24 mouse cellular contexts compared by ENCODE assay signal in the genomic region with DNA sequence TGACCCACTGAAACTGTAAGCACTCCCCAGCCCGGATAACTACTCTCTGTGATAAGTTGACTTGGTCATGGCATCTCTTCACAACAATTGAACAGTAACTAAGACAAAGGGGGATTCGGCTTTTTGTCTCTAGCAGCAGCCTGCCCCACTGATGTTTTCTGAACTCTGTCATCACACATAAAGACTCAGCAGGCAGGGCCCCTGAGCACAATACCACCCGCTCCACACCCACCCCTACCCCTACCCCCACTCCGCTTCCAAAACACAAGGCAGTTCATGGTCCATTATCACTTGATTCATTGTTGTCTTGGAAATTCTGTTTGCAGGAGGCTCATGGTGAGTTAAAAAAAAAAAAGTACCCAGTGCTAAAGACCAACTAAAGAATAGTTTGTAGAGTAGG.
DNase-seq lines count a peak whose midpoint lies in the region; ATAC-seq lines count a peak whose summit lies in the region.
"Had no signal": no experiment of that assay in that cellular context is flagged by ENCODE, and none has a peak within 500 bp of the region (broad histone marks: within the 10 kb centered on the region; RNA-seq: fewer than 3 reads in every experiment).

No protein-coding gene starts in this region.

- 31% methylated on average over 4 of the region's 4 CpGs for WGBS in hindbrain, embryonic 11.5 days
- 25% methylated on average over 4 of the region's 4 CpGs for WGBS in hindbrain, embryonic 14.5 days
- WGBS in midbrain, embryonic 15.5 days, result 43% methylated on average over 4 of the region's 4 CpGs

- no peaks in the 10 kb centered on the region for H3K27me3 ChIP-seq in hindbrain, embryonic 11.5 days (ENCODE audit: control insufficient read depth, insufficient read depth, low read length)
- H3K27me3 ChIP-seq in hindbrain, embryonic 14.5 days (ENCODE audit: control insufficient read depth, insufficient read depth, low read length), result no peaks in the 10 kb centered on the region
- no peaks in the 10 kb centered on the region for H3K27me3 ChIP-seq in midbrain, embryonic 15.5 days (replicated peaks)
- H3K27me3 ChIP-seq: forebrain, embryonic 13.5 days; intestine, embryonic 15.5 days had no signal

- DNase-seq in hindbrain, embryonic 11.5 days (ENCODE audit: low spot score), result peak; percentile 10
- DNase-seq in hindbrain, embryonic 14.5 days (ENCODE audit: low spot score), result no peak
- DNase-seq in ES-CJ7 (ENCODE audit: low read depth, low spot score), result peak; percentile 89
- DNase-seq in R1 (ENCODE audit: low read depth, low spot score), result peak; percentile 95
- DNase-seq: adrenal gland, adult 2 months; adrenal gland, postnatal 14 days; cerebellum, adult 11 months; cerebellum, adult 2 months; cerebellum, adult 9-11 months; cerebellum, postnatal 25 days; embryo, embryonic 11 days; gastrocnemius, postnatal 10 days; gastrocnemius, postnatal 36 days; heart, adult 11 months; kidney, adult 11 months had no signal

- H3K9me3 ChIP-seq in hindbrain, embryonic 11.5 days (ENCODE audit: control insufficient read depth, low read length), result no peaks in the 10 kb centered on the region
- no peaks in the 10 kb centered on the region for H3K9me3 ChIP-seq in hindbrain, embryonic 14.5 days (ENCODE audit: control insufficient read depth, low read length)
- H3K9me3 ChIP-seq in midbrain, embryonic 15.5 days, result no peaks in the 10 kb centered on the region
- H3K9me3 ChIP-seq: forebrain, embryonic 13.5 days; intestine, embryonic 15.5 days had no signal

- no peak overlapping the region for H3K9ac ChIP-seq in hindbrain, embryonic 11.5 days (ENCODE audit: low read depth, low read length)
- H3K9ac ChIP-seq in hindbrain, embryonic 14.5 days, result no peak overlapping the region
- no peak overlapping the region for H3K9ac ChIP-seq in midbrain, embryonic 15.5 days
- H3K9ac ChIP-seq: forebrain, embryonic 13.5 days; intestine, embryonic 15.5 days had no signal

- no peak overlapping the region for H3K4me2 ChIP-seq in hindbrain, embryonic 11.5 days (replicated peaks; ENCODE audit: low read depth, low read length)
- H3K4me2 ChIP-seq in hindbrain, embryonic 14.5 days (replicated peaks), result no peak overlapping the region
- H3K4me2 ChIP-seq in midbrain, embryonic 15.5 days, result no peak overlapping the region
- H3K4me2 ChIP-seq: forebrain, embryonic 13.5 days; heart, embryonic 11.5 days; intestine, embryonic 15.5 days had no signal

- ATAC-seq in hindbrain, embryonic 11.5 days (ENCODE audit: low FRiP score), result no peak
- ATAC-seq in hindbrain, embryonic 14.5 days (ENCODE audit: low FRiP score), result no peak
- ATAC-seq in granulocyte monocyte progenitor cell, adult 5-6 weeks (replicated peaks; ENCODE audit: poor library complexity, severe bottlenecking), result no peak
- ATAC-seq in midbrain, embryonic 15.5 days (replicated peaks), result no peak
- ATAC-seq: CD4-positive, CD25-positive, alpha-beta regulatory T cell, adult 4 months; forebrain, embryonic 13.5 days; forebrain, embryonic 16.5 days; hindbrain, embryonic 16.5 days; intestine, embryonic 15.5 days had no signal

- no peaks in the 10 kb centered on the region for H3K4me1 ChIP-seq in hindbrain, embryonic 11.5 days (replicated peaks; ENCODE audit: control insufficient read depth, insufficient read depth, low read length)
- no peaks in the 10 kb centered on the region for H3K4me1 ChIP-seq in hindbrain, embryonic 14.5 days (replicated peaks; ENCODE audit: control insufficient read depth, insufficient read depth, low read length)
- H3K4me1 ChIP-seq in midbrain, embryonic 15.5 days, result no peaks in the 10 kb centered on the region
- H3K4me1 ChIP-seq: forebrain, embryonic 10.5 days; forebrain, embryonic 13.5 days; intestine, embryonic 15.5 days had no signal

- no peak overlapping the region for H3K4me3 ChIP-seq in hindbrain, embryonic 11.5 days (ENCODE audit: low read depth, low read length)
- H3K4me3 ChIP-seq in hindbrain, embryonic 14.5 days (replicated peaks; ENCODE audit: low read length), result no peak overlapping the region
- H3K4me3 ChIP-seq in midbrain, embryonic 15.5 days, result no peak overlapping the region
- H3K4me3 ChIP-seq: forebrain, embryonic 10.5 days; forebrain, embryonic 13.5 days; intestine, embryonic 15.5 days had no signal

- H3K27ac ChIP-seq in hindbrain, embryonic 11.5 days (ENCODE audit: low read depth, low read length), result no peak overlapping the region
- no peak overlapping the region for H3K27ac ChIP-seq in hindbrain, embryonic 14.5 days
- H3K27ac ChIP-seq in midbrain, embryonic 15.5 days, result no peak overlapping the region
- H3K27ac ChIP-seq: forebrain, embryonic 10.5 days; forebrain, embryonic 13.5 days; intestine, embryonic 15.5 days had no signal

- H3K36me3 ChIP-seq in hindbrain, embryonic 11.5 days (ENCODE audit: control insufficient read depth, insufficient read depth, low read length), result no peaks in the 10 kb centered on the region
- no peaks in the 10 kb centered on the region for H3K36me3 ChIP-seq in hindbrain, embryonic 14.5 days (replicated peaks; ENCODE audit: control insufficient read depth, insufficient read depth)
- H3K36me3 ChIP-seq in midbrain, embryonic 15.5 days (replicated peaks), result no peaks in the 10 kb centered on the region
- H3K36me3 ChIP-seq: forebrain, embryonic 10.5 days; intestine, embryonic 15.5 days had no signal
